Mouse (Mus musculus) ovary, postnatal 10 days (tissue): ENCODE data around the gene Trpv2.

Source experiments
- DNase-seq: peaks from one replicate; pipeline ENCODE4 v3.0.0; 2022; ENCODE audit warnings: low spot score

The Trpv2 gene

GRCm38 (mm10) chr11:62558961-62559646 lies 15.2 kb upstream of the Trpv2 start:
- no peak for DNase-seq

GRCm38 (mm10) chr11:62560463-62561016 lies 13.7 kb upstream of the Trpv2 start:
- DNase-seq: no peak

GRCm38 (mm10) chr11:62563590-62563989 lies 10.7 kb upstream of the Trpv2 start:
- no peak for DNase-seq

GRCm38 (mm10) chr11:62565747-62566146 lies 8.5 kb upstream of the Trpv2 start:
- no peak for DNase-seq

- no peak for DNase-seq
Observed at GRCm38 (mm10) chr11:62566211-62566610, 8.1 kb upstream of the Trpv2 start.

- DNase-seq: no peak
Observed at GRCm38 (mm10) chr11:62568300-62568699, 6.0 kb upstream of the Trpv2 start.

GRCm38 (mm10) chr11:62574703-62575085 lies 408 bp downstream of the Trpv2 start:
- no peak for DNase-seq

GRCm38 (mm10) chr11:62575297-62575658 lies 992 bp downstream of the Trpv2 start:
- peak; percentile 82 for DNase-seq

GRCm38 (mm10) chr11:62575659-62576438 lies 1.6 kb downstream of the Trpv2 start:
- DNase-seq: no peak

- no peak for DNase-seq
Observed at GRCm38 (mm10) chr11:62576530-62577152, 2.4 kb downstream of the Trpv2 start.

GRCm38 (mm10) chr11:62583031-62583430 lies 8.7 kb downstream of the Trpv2 start:
- no peak for DNase-seq

GRCm38 (mm10) chr11:62584671-62585206 lies 10.5 kb downstream of the Trpv2 start:
- no peak for DNase-seq

GRCm38 (mm10) chr11:62587034-62587433 lies 12.7 kb downstream of the Trpv2 start:
- DNase-seq: no peak

- no peak for DNase-seq
Observed at GRCm38 (mm10) chr11:62589391-62589790, 15.1 kb downstream of the Trpv2 start.

- DNase-seq: no peak
Observed at GRCm38 (mm10) chr11:62591026-62591425, 16.7 kb downstream of the Trpv2 start.

- no peak for DNase-seq
Observed at GRCm38 (mm10) chr11:62591904-62592575, 17.8 kb downstream of the Trpv2 start.

- DNase-seq: no peak
Observed at GRCm38 (mm10) chr11:62598571-62598970, 24.3 kb downstream of the Trpv2 start.

GRCm38 (mm10) chr11:62601732-62602618 lies 27.7 kb downstream of the Trpv2 start:
- DNase-seq: no peak

GRCm38 (mm10) chr11:62602619-62603311 lies 28.5 kb downstream of the Trpv2 start:
- DNase-seq: peak; percentile 86

- no peak for DNase-seq
Observed at GRCm38 (mm10) chr11:62603312-62604056, 29.2 kb downstream of the Trpv2 start.
